Mouse (Mus musculus) urinary bladder, postnatal 14 days (tissue): ENCODE data around the gene Sco1.
A peak's percentile ranks its signal among the peaks of the same experiment; 100 is the strongest.
"Not testable (repeated sequence)": the region's sequence is repeated elsewhere in the genome, so short reads cannot be mapped to it uniquely, and the experiment has no call there.

Experiments
- DNase-seq: peaks from one replicate; pipeline ENCODE4 v3.0.0; 2021; ENCODE audit warnings: low spot score

Gene Sco1

GRCm38 (mm10) chr11:67052321-67052952 lies at the start of gene Sco1, which contains the start of gene Adprm:
Gene Sco1 (plus strand): TSS chr11:67052670.
Gene Adprm (minus strand): TSS chr11:67052594.
- DNase-seq: peak; percentile 90

GRCm38 (mm10) chr11:67002911-67003310 lies 49.6 kb upstream of the Sco1 start:
- DNase-seq: no peak

GRCm38 (mm10) chr11:67007961-67008360 lies 44.5 kb upstream of the Sco1 start:
- no peak for DNase-seq

- no peak for DNase-seq
Measured at GRCm38 (mm10) chr11:67008528-67008927, 43.9 kb upstream of the Sco1 start.

- peak; percentile 13 for DNase-seq
Measured at GRCm38 (mm10) chr11:67010430-67010829, 42.0 kb upstream of the Sco1 start.

- DNase-seq: no peak
Measured at GRCm38 (mm10) chr11:67011635-67012034, 40.8 kb upstream of the Sco1 start.

- DNase-seq: peak; percentile 62
Measured at GRCm38 (mm10) chr11:67017801-67018591, 34.5 kb upstream of the Sco1 start.

- DNase-seq: no peak
Measured at GRCm38 (mm10) chr11:67019711-67020475, 32.6 kb upstream of the Sco1 start.

- peak; percentile 64 for DNase-seq
Measured at GRCm38 (mm10) chr11:67020948-67021347, 31.5 kb upstream of the Sco1 start.

- no peak for DNase-seq
Measured at GRCm38 (mm10) chr11:67022354-67023115, 29.9 kb upstream of the Sco1 start.

GRCm38 (mm10) chr11:67023191-67023590 lies 29.3 kb upstream of the Sco1 start:
- DNase-seq: not testable (repeated sequence)

- no peak for DNase-seq
Measured at GRCm38 (mm10) chr11:67023802-67024340, 28.6 kb upstream of the Sco1 start.

- DNase-seq: peak; percentile 94
Measured at GRCm38 (mm10) chr11:67024867-67025477, 27.5 kb upstream of the Sco1 start, which contains the start of gene Tmem220. Gene Tmem220 (plus strand): TSS chr11:67025154.

GRCm38 (mm10) chr11:67030904-67031602 lies 21.4 kb upstream of the Sco1 start:
- no peak for DNase-seq

GRCm38 (mm10) chr11:67031603-67031915 lies 20.9 kb upstream of the Sco1 start:
- DNase-seq: no peak

- no peak for DNase-seq
Measured at GRCm38 (mm10) chr11:67034775-67035485, 17.5 kb upstream of the Sco1 start.

- DNase-seq: no peak
Measured at GRCm38 (mm10) chr11:67036229-67036628, 16.2 kb upstream of the Sco1 start.

- DNase-seq: no peak
Measured at GRCm38 (mm10) chr11:67036892-67037291, 15.6 kb upstream of the Sco1 start.

GRCm38 (mm10) chr11:67039799-67040198 lies 12.7 kb upstream of the Sco1 start:
- no peak for DNase-seq

GRCm38 (mm10) chr11:67040483-67040882 lies 12.0 kb upstream of the Sco1 start:
- DNase-seq: no peak
